Mouse (Mus musculus): ENCODE measurements at regions not wholly inside any gene's neighbourhood (a gene's known extent, or its start where the extent isn't known, plus 50 kb on each side); places are given as distances from the start of the nearest gene placed in this dataset.
A peak's percentile ranks its signal among the peaks of the same experiment; 100 is the strongest.
"Not testable (repeated sequence)": the region's sequence is repeated elsewhere in the genome, so short reads cannot be mapped to it uniquely, and the experiment has no call there.

GRCm38 (mm10) chr2:179163116-179163515, 279.1 kb upstream of the Cdh4 start:
- H3K4me1 ChIP-seq (ENCODE audit: control insufficient read depth, insufficient read depth, low read length): no peaks in the 10 kb centered on the region
- TF ChIP-seq CTCF (IDR thresholded peaks at IDR 0.05; ENCODE audit: insufficient read depth, low read length) (no peak), POLR2A (IDR thresholded peaks at IDR 0.05; ENCODE audit: borderline replicate concordance, extremely low read depth, low read depth, low read length) (no peak)
- DNase-seq: no peak
- H3K4me3 ChIP-seq (replicated peaks; ENCODE audit: extremely low read depth, low read depth, low read length): no peak overlapping the region
- WGBS: 85% methylated on average over 5 of the region's 5 CpGs

DNA sequence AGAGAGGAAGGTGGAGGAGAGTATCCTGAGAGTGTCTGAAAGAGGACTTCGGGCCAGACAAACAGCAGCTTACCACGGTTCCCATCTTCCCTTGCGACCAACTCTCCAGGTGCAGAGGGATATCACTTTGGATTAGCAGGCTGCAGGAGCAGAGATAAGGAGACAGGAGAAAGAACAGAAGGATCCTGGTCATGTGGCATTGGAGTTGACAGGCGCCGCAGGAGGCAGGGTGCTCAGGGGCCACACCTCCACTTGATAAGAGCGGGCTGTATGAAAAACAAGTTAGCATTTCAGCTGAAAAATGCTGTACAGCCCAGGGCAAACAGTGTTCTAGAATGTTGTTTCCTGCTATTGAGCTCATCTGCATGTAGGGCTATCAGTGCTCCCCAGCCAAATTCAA, 272.1 kb upstream of the Cdh4 start:
- DNase-seq: no peak
- H3K4me1 ChIP-seq (ENCODE audit: control insufficient read depth, insufficient read depth, low read length): no peaks in the 10 kb centered on the region
- WGBS: 28% methylated on average over 6 of the region's 6 CpGs
- H3K4me3 ChIP-seq (replicated peaks; ENCODE audit: extremely low read depth, low read depth, low read length): no peak overlapping the region
- TF ChIP-seq CTCF (IDR thresholded peaks at IDR 0.05; ENCODE audit: insufficient read depth, low read length) (no peak), POLR2A (IDR thresholded peaks at IDR 0.05; ENCODE audit: borderline replicate concordance, extremely low read depth, low read depth, low read length) (no peak)

- TF ChIP-seq CTCF (IDR thresholded peaks at IDR 0.05; ENCODE audit: insufficient read depth, low read length) (no peak), POLR2A (IDR thresholded peaks at IDR 0.05; ENCODE audit: borderline replicate concordance, extremely low read depth, low read depth, low read length) (no peak)
- no peak for DNase-seq
- WGBS: 28% methylated on average over 3 of the region's 3 CpGs
- Histone ChIP-seq H3K4me3 (replicated peaks; ENCODE audit: extremely low read depth, low read depth, low read length) (no peak overlapping the region), H3K4me1 (ENCODE audit: control insufficient read depth, insufficient read depth, low read length) (no peaks in the 10 kb centered on the region)
Measured at GRCm38 (mm10) chr2:179170608-179171007, 271.6 kb upstream of the Cdh4 start.

DNA sequence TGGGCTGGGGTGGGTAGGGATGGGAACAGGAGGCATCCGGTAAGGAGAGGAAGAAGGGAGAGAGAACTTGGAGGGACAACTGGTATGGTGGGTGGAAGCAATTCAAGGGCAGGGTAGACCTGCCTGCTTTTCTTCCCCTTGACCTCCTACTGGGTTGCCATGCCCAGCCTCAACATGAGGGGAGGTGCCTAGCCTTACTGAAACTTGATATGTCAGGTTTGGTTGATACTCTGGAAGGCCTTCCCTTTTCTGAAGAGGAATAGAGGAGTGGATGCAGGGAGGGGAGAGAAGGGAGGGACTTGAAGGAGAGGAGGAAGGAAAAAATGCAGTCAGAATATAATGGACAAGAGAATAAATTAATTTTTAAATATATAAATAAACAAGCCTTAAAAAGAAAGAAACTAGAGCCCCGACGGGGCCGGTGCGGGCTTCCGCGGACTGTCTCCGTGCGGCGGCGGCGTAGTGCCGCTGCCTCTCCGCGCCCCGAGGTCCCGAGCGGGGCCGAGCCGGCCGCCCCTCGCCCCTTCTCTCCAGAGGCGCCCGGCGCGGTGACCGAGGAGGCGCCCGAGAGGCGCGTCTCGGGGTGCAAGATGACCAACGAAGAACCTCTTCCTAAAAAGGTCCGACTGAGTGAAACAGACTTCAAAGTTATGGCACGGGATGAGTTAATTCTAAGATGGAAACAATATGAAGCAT, 265.2 kb upstream of the Cdh4 start:
- not testable (repeated sequence) for H3K4me1 ChIP-seq (ENCODE audit: control insufficient read depth, insufficient read depth, low read length); H3K4me3 ChIP-seq (replicated peaks; ENCODE audit: extremely low read depth, low read depth, low read length); DNase-seq
- 5% methylated on average over 35 of the region's 35 CpGs for WGBS

DNA sequence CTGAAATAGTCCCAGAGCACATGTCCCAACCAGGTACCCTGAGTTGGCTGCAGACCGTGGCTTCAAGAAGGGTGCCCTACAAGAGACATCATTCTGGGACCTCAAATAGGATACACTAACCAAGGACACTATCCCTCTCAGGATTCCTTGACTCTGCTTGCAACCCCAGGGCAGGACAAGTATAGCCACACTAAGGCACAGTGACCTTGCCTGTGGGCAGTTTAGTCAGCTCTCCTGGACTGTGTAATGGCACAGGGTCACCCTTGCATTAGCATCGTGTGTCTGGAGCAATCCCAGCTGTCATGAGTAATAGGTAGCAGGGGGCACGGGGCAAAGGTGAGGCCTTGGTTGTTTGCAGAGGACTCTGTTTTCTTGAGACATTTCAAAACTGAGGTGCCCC, 260.9 kb upstream of the Cdh4 start:
- Histone ChIP-seq H3K4me1 (ENCODE audit: control insufficient read depth, insufficient read depth, low read length) (no peaks in the 10 kb centered on the region), H3K4me3 (replicated peaks; ENCODE audit: extremely low read depth, low read depth, low read length) (no peak overlapping the region)
- 44% methylated on average over 3 of the region's 3 CpGs for WGBS
- TF ChIP-seq POLR2A (IDR thresholded peaks at IDR 0.05; ENCODE audit: borderline replicate concordance, extremely low read depth, low read depth, low read length): no peak
- no peak for TF ChIP-seq CTCF (IDR thresholded peaks at IDR 0.05; ENCODE audit: insufficient read depth, low read length)
- no peak for DNase-seq

DNA sequence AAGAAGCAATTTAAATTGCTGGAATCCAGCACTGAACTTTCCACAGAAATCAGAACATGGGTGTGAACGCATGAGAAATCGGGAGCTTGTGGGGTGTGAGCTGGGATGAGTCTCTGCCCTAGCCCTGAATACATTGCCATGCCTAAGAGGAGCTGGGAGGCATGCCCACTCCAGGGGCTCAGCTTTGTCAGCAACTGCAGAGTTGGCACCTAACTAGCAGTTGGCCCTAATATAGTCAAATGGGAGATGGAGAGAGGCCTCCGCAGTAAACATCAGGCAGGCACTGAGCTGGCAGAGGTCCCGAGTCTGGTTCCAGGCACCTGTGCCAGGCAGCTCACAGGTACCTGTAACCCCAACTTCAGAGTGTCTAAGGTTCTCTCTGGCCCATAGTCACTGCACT, 260.1 kb upstream of the Cdh4 start:
- no peak for DNase-seq
- Histone ChIP-seq H3K4me3 (replicated peaks; ENCODE audit: extremely low read depth, low read depth, low read length) (no peak overlapping the region), H3K4me1 (ENCODE audit: control insufficient read depth, insufficient read depth, low read length) (no peaks in the 10 kb centered on the region)
- WGBS: 83% methylated on average over 4 of the region's 4 CpGs
- TF ChIP-seq POLR2A (IDR thresholded peaks at IDR 0.05; ENCODE audit: borderline replicate concordance, extremely low read depth, low read depth, low read length) (no peak), CTCF (IDR thresholded peaks at IDR 0.05; ENCODE audit: insufficient read depth, low read length) (no peak)

GRCm38 (mm10) chr2:179192906-179193496, 249.2 kb upstream of the Cdh4 start:
- no peaks in the 10 kb centered on the region for H3K4me1 ChIP-seq (ENCODE audit: control insufficient read depth, insufficient read depth, low read length)
- no peak for DNase-seq
- TF ChIP-seq POLR2A (IDR thresholded peaks at IDR 0.05; ENCODE audit: borderline replicate concordance, extremely low read depth, low read depth, low read length) (no peak), CTCF (IDR thresholded peaks at IDR 0.05; ENCODE audit: insufficient read depth, low read length) (no peak)
- WGBS: 76% methylated on average over 6 of the region's 6 CpGs
- H3K4me3 ChIP-seq (replicated peaks; ENCODE audit: extremely low read depth, low read depth, low read length): no peak overlapping the region

- Histone ChIP-seq H3K4me1 (ENCODE audit: control insufficient read depth, insufficient read depth, low read length) (no peaks in the 10 kb centered on the region), H3K4me3 (replicated peaks; ENCODE audit: extremely low read depth, low read depth, low read length) (no peak overlapping the region)
- WGBS: 21% methylated on average over 9 of the region's 9 CpGs
- peak; percentile 62 for DNase-seq
- no peak for TF ChIP-seq POLR2A (IDR thresholded peaks at IDR 0.05; ENCODE audit: borderline replicate concordance, extremely low read depth, low read depth, low read length)
- peak; percentile 82 for TF ChIP-seq CTCF (IDR thresholded peaks at IDR 0.05; ENCODE audit: insufficient read depth, low read length)
Measured at GRCm38 (mm10) chr2:179193507-179194160, 248.6 kb upstream of the Cdh4 start.

DNA sequence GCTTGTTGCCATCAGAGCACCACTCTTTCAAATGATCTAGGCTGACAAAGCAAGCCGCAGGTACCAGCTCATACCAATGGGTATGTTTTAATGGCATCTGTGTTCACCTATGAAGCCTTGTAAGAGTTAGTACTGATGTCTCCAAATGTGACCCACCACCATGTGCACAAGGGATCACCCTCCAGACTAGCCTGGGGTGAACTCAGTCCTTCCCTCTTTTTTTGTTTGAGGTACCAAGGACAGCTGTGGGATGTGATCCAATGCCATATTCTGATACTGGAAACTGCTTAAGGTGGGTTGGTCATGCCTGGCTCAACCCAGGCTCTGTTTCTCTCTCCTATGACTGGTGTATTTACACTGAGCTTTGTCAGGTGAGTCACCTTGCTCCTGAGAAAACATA, 244.8 kb upstream of the Cdh4 start:
- TF ChIP-seq POLR2A (IDR thresholded peaks at IDR 0.05; ENCODE audit: borderline replicate concordance, extremely low read depth, low read depth, low read length): no peak
- TF ChIP-seq CTCF (IDR thresholded peaks at IDR 0.05; ENCODE audit: insufficient read depth, low read length): no peak
- 97% methylated on average over 1 of the region's 1 CpGs for WGBS
- Histone ChIP-seq H3K4me3 (replicated peaks; ENCODE audit: extremely low read depth, low read depth, low read length) (no peak overlapping the region), H3K4me1 (ENCODE audit: control insufficient read depth, insufficient read depth, low read length) (no peaks in the 10 kb centered on the region)
- DNase-seq: no peak

- TF ChIP-seq CTCF (IDR thresholded peaks at IDR 0.05; ENCODE audit: insufficient read depth, low read length) (no peak), POLR2A (IDR thresholded peaks at IDR 0.05; ENCODE audit: borderline replicate concordance, extremely low read depth, low read depth, low read length) (no peak)
- no peak overlapping the region for H3K4me3 ChIP-seq (replicated peaks; ENCODE audit: extremely low read depth, low read depth, low read length)
- no peaks in the 10 kb centered on the region for H3K4me1 ChIP-seq (ENCODE audit: control insufficient read depth, insufficient read depth, low read length)
- DNase-seq: no peak
- WGBS: 9% methylated on average over 6 of the region's 6 CpGs
Measured at GRCm38 (mm10) chr2:179200495-179200894, 241.7 kb upstream of the Cdh4 start.
